Mouse (Mus musculus) right cerebral cortex, adult 18-20 months (tissue): ENCODE measurements at regions not wholly inside any gene's neighbourhood (a gene's known extent, or its start where the extent isn't known, plus 50 kb on each side); places are given as distances from the start of the nearest gene placed in this dataset.

ENCODE experiments used
- DNase-seq: peaks from one replicate; pipeline ENCODE4 v3.0.0; 2022; ENCODE audit warnings: mixed read lengths

GRCm38 (mm10) chr5:6356161-6356560, 607.0 kb upstream of the Steap1 start:
- DNase-seq: no peak

- peak; percentile 9 for DNase-seq
Observed at GRCm38 (mm10) chr5:6347279-6347678, 598.2 kb upstream of the Steap1 start.

- peak; percentile 5 for DNase-seq
Observed at GRCm38 (mm10) chr5:6344751-6345150, 595.6 kb upstream of the Steap1 start.

- DNase-seq: no peak
Observed at GRCm38 (mm10) chr5:6329611-6330010, 580.5 kb upstream of the Steap1 start.

- DNase-seq: no peak
Observed at GRCm38 (mm10) chr5:6328555-6328954, 579.4 kb upstream of the Steap1 start.

GRCm38 (mm10) chr5:6298571-6298970, 549.4 kb upstream of the Steap1 start:
- DNase-seq: no peak

GRCm38 (mm10) chr5:6294336-6294735, 545.2 kb upstream of the Steap1 start:
- DNase-seq: no peak

- no peak for DNase-seq
Observed at GRCm38 (mm10) chr5:6251207-6251606, 502.1 kb upstream of the Steap1 start.
